Mouse (Mus musculus): Measurements from ENCODE around the gene Rnf166. TPM values are rescaled to one million over a fixed set of nuclear protein-coding genes. Genes with fewer than 3 reads are reported as not detected.

Rnf166 gene
- polyA plus RNA-seq (2014; fragmentation: Illumina TruSeq; extraction: RNeasy Lipid Tissue Mini Kit (QIAGEN cat#74804); ENCODE audit: low read depth, low replicate concordance), result 25.4 TPM

DNA sequence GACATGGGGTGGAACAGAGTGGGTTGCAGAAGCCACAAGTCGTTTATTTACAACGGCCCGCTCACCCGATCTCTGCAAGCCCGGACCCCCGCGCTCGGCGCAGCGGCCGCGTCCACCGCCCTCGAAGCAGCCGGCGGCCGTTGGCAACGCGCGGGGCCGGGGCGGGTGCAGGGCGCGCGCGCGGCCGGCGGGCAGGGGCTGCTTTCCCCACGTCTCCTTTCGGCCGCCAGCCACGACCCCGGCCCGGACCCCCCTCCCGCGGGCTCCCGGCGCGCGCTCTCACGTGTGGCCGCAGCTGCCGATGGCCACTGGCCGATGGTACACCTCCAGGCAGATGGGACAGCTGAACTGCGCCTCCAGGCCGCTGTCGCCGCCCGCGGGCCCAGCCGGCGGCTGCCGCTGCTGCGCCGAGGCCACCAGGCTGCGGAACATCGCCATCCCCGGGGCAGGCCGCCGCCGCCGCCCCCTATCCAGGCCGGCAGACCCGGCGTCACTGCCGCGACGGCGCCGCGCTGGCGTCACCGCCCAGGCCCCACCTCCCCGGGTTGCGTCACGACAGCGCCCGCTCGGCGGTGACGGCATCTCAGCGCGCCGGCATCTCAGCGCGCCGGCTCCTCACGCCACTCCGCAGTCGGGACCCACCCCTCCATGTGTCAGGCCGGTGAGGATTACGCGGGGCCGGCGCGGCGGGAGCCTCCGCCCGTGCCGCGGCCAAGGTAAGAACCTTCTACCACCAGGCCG lies at the start of gene Rnf166, which contains the start of gene Ctu2:
TSS of gene Rnf166 (minus strand) at position 485 of the 741 bp plus-strand sequence.
TSS of gene Ctu2 (plus strand) at position 564 of the 741 bp plus-strand sequence.

DNA sequence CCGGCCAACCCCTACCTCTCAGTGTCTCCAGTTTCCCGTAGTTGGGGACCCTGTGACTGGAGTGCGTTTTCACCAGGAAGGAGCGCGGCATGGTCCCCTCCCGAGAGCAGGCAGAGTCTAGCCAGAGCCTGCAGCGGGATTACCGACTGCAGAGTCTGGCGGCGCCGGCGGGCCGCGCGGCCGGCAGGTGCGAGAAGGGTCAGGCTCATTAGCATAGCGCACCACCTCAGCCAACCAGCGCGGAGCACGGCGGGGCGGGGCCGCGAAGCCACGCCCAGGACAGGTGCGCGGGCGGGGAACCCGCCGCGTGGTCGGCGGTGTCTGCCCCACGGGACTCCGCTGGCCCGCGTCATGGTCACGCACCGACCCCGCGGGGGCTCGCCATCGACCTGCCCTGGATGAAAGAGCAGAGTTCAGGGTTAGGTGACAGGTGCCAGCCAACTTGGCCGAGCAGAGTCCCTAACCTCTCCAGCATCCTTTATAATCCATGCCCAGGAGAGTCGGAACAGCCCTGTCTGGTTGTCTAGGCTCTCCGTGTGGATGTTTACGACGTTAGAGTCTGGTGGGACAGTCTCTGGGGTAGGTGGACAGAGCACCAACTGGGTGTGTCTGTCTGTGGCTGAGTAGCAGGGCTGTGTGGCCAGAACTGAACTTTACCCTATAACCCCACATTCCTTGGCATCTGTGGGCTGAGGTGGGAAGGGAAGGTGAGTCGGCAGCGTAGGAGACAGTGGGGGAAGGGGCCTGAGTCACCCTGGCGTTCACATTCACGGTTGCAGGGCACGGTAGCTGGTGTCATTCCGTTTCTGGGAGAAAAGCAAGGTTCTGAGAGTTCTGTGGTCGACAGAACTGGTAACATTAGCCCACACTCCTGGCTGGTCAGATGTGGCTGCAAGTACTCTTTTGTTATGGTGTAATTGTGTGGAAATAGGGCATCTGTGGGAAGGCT lies 15.1 kb downstream of the Rnf166 start, which contains the start of gene Snai3:
TSS of gene Snai3 (minus strand) at position 210 of the 949 bp plus-strand sequence.

DNA sequence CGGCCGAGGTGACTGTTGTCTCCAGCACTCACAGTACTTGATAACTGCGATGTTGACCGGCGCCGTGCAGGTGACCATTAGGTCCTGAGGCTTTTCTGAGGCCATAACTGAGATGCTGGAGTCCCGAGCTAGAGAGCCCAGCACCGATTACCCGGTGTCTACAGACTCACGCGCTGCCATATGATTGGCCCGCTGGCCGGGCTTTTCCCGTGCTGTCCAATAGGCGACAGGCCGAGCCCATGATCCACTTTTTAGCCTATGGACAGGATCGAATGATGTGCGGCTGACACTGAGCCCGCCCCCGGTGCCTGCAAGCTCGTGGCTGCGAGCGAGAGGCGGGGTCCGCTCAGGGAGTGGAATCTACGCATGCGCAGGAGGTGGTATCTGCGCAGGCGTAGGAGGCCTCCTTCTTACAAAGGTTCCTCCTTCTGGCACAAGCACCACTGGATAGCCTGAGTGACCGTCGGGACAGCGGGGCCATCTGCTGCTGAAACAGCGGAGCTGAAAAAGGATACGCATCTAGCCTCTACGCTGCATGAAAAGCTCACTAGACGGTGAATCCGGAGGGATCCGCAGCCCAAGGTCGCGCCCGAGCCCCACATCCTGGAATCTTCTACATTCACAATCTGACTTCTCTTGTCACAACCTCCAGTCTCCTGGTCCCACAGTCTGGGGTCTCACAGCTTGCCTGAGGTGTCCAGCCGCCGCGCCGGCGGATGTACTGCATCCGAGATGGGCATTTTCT lies 32.4 kb downstream of the Rnf166 start, which contains the start of gene Mvd:
TSS of gene Mvd (minus strand) at position 161 of the 745 bp plus-strand sequence.

DNA sequence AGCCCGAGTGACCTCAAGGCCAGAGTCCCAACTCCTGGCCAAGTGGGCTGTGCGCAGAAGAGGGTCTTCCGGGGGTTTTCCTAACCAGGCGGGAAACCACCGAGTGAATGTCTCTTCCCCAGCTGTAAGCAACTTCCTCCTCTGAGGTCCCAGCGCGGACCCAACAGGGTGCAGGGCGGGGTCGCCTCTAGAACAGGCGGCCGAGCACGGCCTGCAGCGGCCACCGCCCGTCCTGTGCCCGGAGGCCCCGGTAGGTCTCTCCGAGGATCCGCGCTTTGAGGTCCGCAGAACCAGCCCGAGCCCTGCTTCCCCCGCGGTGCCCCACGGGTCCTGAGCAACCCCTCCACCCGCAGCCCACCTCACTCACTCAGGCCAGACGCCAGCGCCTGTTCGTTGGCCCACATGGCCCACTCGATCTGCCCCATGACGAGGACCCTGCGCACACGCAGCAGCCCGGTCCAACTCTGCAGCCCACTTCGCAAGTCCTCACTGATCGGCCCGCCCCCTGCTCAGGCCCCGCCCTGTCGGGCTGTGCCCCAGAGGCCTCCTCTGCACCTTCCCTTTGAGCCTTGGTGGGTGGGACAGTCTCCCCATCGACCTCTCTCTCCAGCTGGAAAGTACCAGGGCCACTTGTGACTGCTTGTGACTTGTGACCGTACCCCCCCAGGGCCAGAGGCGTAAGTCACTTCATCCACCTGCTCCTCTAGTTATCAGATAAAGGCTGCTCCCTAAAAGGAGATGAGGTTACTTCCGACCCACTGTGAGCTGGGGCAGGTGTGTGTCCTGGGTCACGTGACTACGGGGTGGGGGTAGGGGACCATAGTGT lies 43.2 kb downstream of the Rnf166 start, which contains the start of gene Cyba:
TSS of gene Cyba (minus strand) at position 488 of the 826 bp plus-strand sequence.

DNA sequence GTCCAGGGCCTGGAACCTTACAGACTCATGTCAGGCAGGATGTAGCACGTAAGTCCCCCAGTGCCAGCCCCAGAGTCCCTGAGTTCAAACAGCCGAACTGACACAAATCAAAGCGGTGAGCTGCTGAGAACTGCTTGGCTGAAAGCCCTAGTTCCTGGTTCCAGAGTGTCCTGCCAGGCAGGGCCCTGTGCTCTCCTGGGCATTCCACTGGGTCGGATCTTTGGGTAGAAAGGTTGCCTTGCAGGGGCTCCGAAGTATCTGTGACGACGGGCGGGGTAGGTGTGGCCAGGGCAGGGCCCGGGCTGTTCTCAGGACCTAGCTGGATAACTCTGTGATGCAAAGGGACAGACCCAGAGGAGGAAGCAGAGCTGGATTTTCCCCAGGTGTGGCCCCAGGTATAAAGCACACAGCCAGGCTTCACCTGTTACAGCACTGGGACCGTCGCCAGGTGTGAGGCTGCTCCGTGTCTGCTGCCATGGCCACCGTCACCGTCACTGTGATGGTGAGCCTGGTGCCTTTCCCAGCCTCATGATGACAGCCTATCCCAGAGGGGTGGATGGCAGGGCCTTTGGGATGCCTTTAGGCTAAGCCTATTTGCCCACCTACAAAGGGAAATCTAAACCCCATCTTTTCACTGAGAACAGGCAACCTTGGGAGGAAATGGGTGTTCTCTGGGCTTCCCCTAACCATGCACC lies 54.3 kb downstream of the Rnf166 start, which contains the start of gene Il17c:
TSS of gene Il17c (plus strand) at position 645 of the 695 bp plus-strand sequence.

Other genes starting within 250 kb of the Rnf166 start
- not detected for gene Zfpm1, start 193.9 kb downstream of the Rnf166 start, polyA plus RNA-seq (2014; fragmentation: Illumina TruSeq; extraction: RNeasy Lipid Tissue Mini Kit (QIAGEN cat#74804); ENCODE audit: low read depth, low replicate concordance)
- not detected for gene Trhr2, start 115.3 kb downstream of the Rnf166 start, polyA plus RNA-seq (2014; fragmentation: Illumina TruSeq; extraction: RNeasy Lipid Tissue Mini Kit (QIAGEN cat#74804); ENCODE audit: low read depth, low replicate concordance)
- 13.2 TPM for gene Zc3h18, start 99.5 kb downstream of the Rnf166 start, polyA plus RNA-seq (2014; fragmentation: Illumina TruSeq; extraction: RNeasy Lipid Tissue Mini Kit (QIAGEN cat#74804); ENCODE audit: low read depth, low replicate concordance)
- not detected for gene Il17c, start 54.0 kb downstream of the Rnf166 start, polyA plus RNA-seq (2014; fragmentation: Illumina TruSeq; extraction: RNeasy Lipid Tissue Mini Kit (QIAGEN cat#74804); ENCODE audit: low read depth, low replicate concordance)
- not detected for gene Cyba, start 43.1 kb downstream of the Rnf166 start, polyA plus RNA-seq (2014; fragmentation: Illumina TruSeq; extraction: RNeasy Lipid Tissue Mini Kit (QIAGEN cat#74804); ENCODE audit: low read depth, low replicate concordance)
- not detected for gene Mvd, start 32.6 kb downstream of the Rnf166 start, polyA plus RNA-seq (2014; fragmentation: Illumina TruSeq; extraction: RNeasy Lipid Tissue Mini Kit (QIAGEN cat#74804); ENCODE audit: low read depth, low replicate concordance)
- not detected for gene Snai3, start 15.3 kb downstream of the Rnf166 start, polyA plus RNA-seq (2014; fragmentation: Illumina TruSeq; extraction: RNeasy Lipid Tissue Mini Kit (QIAGEN cat#74804); ENCODE audit: low read depth, low replicate concordance)
- not detected for gene Ctu2, start 79 bp upstream of the Rnf166 start, polyA plus RNA-seq (2014; fragmentation: Illumina TruSeq; extraction: RNeasy Lipid Tissue Mini Kit (QIAGEN cat#74804); ENCODE audit: low read depth, low replicate concordance)
- gene Piezo1, start 75.3 kb upstream of the Rnf166 start, polyA plus RNA-seq (2014; fragmentation: Illumina TruSeq; extraction: RNeasy Lipid Tissue Mini Kit (QIAGEN cat#74804); ENCODE audit: low read depth, low replicate concordance), result 0.52 TPM
- 0.35 TPM for gene Cdt1, start 92.0 kb upstream of the Rnf166 start, polyA plus RNA-seq (2014; fragmentation: Illumina TruSeq; extraction: RNeasy Lipid Tissue Mini Kit (QIAGEN cat#74804); ENCODE audit: low read depth, low replicate concordance)
- not detected for gene Aprt, start 100.8 kb upstream of the Rnf166 start, polyA plus RNA-seq (2014; fragmentation: Illumina TruSeq; extraction: RNeasy Lipid Tissue Mini Kit (QIAGEN cat#74804); ENCODE audit: low read depth, low replicate concordance)
- 0.93 TPM for gene Galns, start 135.4 kb upstream of the Rnf166 start, polyA plus RNA-seq (2014; fragmentation: Illumina TruSeq; extraction: RNeasy Lipid Tissue Mini Kit (QIAGEN cat#74804); ENCODE audit: low read depth, low replicate concordance)
- 5.4 TPM for gene Trappc2l, start 135.6 kb upstream of the Rnf166 start, polyA plus RNA-seq (2014; fragmentation: Illumina TruSeq; extraction: RNeasy Lipid Tissue Mini Kit (QIAGEN cat#74804); ENCODE audit: low read depth, low replicate concordance)
- gene Pabpn1l, start 146.7 kb upstream of the Rnf166 start, polyA plus RNA-seq (2014; fragmentation: Illumina TruSeq; extraction: RNeasy Lipid Tissue Mini Kit (QIAGEN cat#74804); ENCODE audit: low read depth, low replicate concordance), result not detected
- 2.3 TPM for gene Cbfa2t3, start 223.0 kb upstream of the Rnf166 start, polyA plus RNA-seq (2014; fragmentation: Illumina TruSeq; extraction: RNeasy Lipid Tissue Mini Kit (QIAGEN cat#74804); ENCODE audit: low read depth, low replicate concordance)

Data from adrenal gland, adult 10 weeks (tissue).